Mouse (Mus musculus) frontal cortex, adult 2 months (tissue): Measurements from ENCODE around the gene Vmn1r28. TPM values are rescaled to one million over a fixed set of nuclear protein-coding genes. Genes with fewer than 3 reads are reported as not detected.
"Not testable (repeated sequence)": the region's sequence is repeated elsewhere in the genome, so short reads cannot be mapped to it uniquely, and the experiment has no call there.

Source experiments
- DNase-seq, 2 experiments: peaks; one replicate each; pipeline ENCODE4 v3.0.0; 2022; ENCODE audit warnings: low spot score in 1 of 2; ENCODE audit errors: extremely low spot score in 1 of 2
- polyA plus RNA-seq: library from polyadenylated mRNA; depleted of rRNA; stranded (reverse); fragments of >200 nt; gene quantifications from 2 replicates; pipeline ENCODE4 v1.2.3, GENCODE M21; 2012; rRNA removed

Vmn1r28 gene
- not detected in 2 replicates for polyA plus RNA-seq

GRCm38 (mm10) chr6:58261737-58262136 lies at the start of gene Vmn1r28:
Gene Vmn1r28, plus strand, starts transcription at chr6:58262037.
- DNase-seq = no peak

- DNase-seq = peak in 1 of 2 experiments; percentile 46
Observed at GRCm38 (mm10) chr6:58216119-58216518, 45.7 kb upstream of the Vmn1r28 start.

- DNase-seq = no peak
Observed at GRCm38 (mm10) chr6:58218721-58219120, 43.1 kb upstream of the Vmn1r28 start, which contains the start of gene Vmn1r27. Gene Vmn1r27, minus strand, starts transcription at chr6:58218821.

GRCm38 (mm10) chr6:58279661-58280060 lies 17.8 kb downstream of the Vmn1r28 start:
- not testable (repeated sequence) for DNase-seq

- DNase-seq = no peak
Observed at GRCm38 (mm10) chr6:58292201-58292600, 30.4 kb downstream of the Vmn1r28 start.

- DNase-seq = not testable (repeated sequence)
Observed at GRCm38 (mm10) chr6:58298511-58298910, 36.7 kb downstream of the Vmn1r28 start.

GRCm38 (mm10) chr6:58301249-58301648 lies 39.4 kb downstream of the Vmn1r28 start, which contains the start of gene Vmn1r29:
Gene Vmn1r29, plus strand, starts transcription at chr6:58301549.
- DNase-seq = no peak

Other genes starting within 250 kb of the Vmn1r28 start
- gene Vmn1r26, start 246.9 kb upstream of the Vmn1r28 start, polyA plus RNA-seq = not detected in 2 replicates
- not detected in 2 replicates for gene Vmn1r27, start 43.2 kb upstream of the Vmn1r28 start, polyA plus RNA-seq
- gene Vmn1r29, start 39.5 kb downstream of the Vmn1r28 start, polyA plus RNA-seq = not detected in 2 replicates
- not detected in 2 replicates for gene Vmn1r30, start 181.3 kb downstream of the Vmn1r28 start, polyA plus RNA-seq
- gene Vmn1r31, start 213.3 kb downstream of the Vmn1r28 start, polyA plus RNA-seq = not detected in 2 replicates